Mouse (Mus musculus) kidney, postnatal 14 days (tissue): ENCODE data around the gene Tubgcp5.
A peak's percentile ranks its signal among the peaks of the same experiment; 100 is the strongest.

Experiments
- DNase-seq: peaks from one replicate; pipeline ENCODE4 v3.0.0; 2022; ENCODE audit warnings: mixed read lengths

Tubgcp5 gene

GRCm38 (mm10) chr7:55855597-55855996, 61.6 kb downstream of the Tubgcp5 start:
- DNase-seq = no peak

GRCm38 (mm10) chr7:55856741-55857140, 62.8 kb downstream of the Tubgcp5 start:
- DNase-seq = no peak

GRCm38 (mm10) chr7:55857729-55858128, 63.8 kb downstream of the Tubgcp5 start:
- DNase-seq = no peak

GRCm38 (mm10) chr7:55858836-55859517, 65.0 kb downstream of the Tubgcp5 start:
- no peak for DNase-seq

- no peak for DNase-seq
These were observed 65.5 kb downstream of the Tubgcp5 start for GRCm38 (mm10) chr7:55859518-55859872.

GRCm38 (mm10) chr7:55859956-55860355, 66.0 kb downstream of the Tubgcp5 start:
- DNase-seq = no peak

DNA sequence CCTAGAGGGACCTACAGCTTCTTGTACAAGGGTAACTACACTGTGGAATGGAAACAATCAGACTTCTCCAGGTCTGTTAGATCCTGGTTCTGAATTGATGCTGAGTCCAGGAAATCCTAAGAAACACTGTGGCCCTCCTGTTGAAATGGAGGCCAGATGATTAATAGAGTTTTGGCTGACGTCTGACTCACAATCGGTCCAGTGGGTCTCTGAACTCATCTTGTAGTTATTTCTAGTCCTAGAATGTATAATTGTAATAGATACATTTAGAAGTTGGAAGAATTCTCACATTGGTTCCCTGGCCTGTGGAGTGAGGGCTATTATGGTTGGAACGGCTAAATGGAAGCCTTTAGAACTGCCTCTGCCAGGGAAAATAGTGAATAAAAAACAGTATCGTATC, 67.2 kb downstream of the Tubgcp5 start:
- no peak for DNase-seq

DNA sequence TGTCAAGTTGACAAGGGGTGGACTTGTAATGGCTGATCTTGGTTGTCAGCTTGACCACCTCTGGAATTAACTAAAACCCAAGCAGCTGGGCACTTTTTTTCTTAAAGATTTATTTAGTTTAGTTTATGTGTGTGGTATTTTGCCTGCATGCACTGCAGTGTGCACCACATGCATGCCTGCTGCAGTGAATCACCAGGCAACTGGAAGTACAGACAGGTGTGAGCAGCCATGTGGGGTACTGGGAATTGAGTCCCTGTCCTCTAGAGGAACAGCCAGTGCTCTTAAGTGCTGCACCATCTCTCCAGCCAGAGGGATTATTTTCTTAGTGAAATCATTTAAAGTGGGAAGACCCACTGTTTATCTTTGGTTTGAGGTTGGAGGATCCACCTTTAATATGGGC, 71.1 kb downstream of the Tubgcp5 start:
- DNase-seq = no peak

DNA sequence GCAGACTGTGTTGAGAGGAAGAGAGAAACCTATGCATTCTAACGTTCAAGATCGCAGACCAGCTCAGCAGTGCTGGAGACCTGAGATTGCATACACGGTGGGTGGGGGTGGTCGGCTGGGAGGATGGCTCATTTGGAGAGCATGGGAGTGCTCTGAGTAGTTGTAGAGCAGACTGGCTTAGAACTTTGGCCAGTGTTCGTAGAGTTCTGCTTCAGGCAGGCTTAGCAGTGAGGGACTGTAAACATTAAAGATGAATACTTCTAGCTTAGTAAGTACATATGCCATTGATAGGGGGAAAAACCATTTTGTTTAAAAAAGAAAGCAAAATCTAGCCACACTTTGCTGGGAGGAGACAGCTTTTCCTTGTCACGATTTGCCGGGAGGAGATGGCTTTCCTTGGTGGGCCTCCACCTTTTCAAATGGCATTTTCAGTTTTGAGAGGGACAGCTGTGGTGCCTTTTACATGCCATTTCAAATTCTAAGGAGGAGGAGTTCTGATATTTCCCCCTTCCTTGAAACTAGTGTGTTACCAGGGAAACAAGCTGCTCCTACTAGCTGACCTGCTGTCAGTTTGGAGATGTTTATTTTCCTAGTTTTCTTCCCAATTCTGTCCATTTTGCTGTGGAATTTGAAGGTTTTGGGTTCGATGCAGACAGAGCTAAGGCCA, 71.9 kb downstream of the Tubgcp5 start:
- no peak for DNase-seq

- no peak for DNase-seq
These were observed 74.3 kb downstream of the Tubgcp5 start for GRCm38 (mm10) chr7:55868247-55868646.

GRCm38 (mm10) chr7:55869220-55869619, 75.3 kb downstream of the Tubgcp5 start:
- peak; percentile 30 for DNase-seq

GRCm38 (mm10) chr7:55870340-55871020, 76.5 kb downstream of the Tubgcp5 start:
- no peak for DNase-seq

DNA sequence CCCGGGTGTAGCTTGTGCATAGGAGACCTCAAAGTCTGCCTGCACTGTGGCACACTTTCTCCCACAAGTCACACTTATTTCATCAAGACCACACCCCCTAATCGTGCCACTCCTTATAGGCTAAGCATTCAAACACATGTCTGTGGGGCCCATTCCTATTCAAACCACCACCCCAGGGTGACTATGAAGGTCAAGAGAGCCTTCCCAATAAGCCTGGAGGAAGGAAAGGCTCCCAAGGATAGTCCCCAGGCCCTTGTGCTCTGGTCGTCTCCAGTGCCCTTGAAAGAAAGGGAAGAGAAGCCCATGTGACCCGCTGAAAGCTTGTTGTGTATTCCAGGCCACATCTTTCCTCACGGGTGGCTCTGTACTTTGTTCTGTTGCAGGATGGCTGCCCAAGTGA, 77.5 kb downstream of the Tubgcp5 start:
- no peak for DNase-seq

GRCm38 (mm10) chr7:55874703-55875102, 80.7 kb downstream of the Tubgcp5 start:
- no peak for DNase-seq

DNA sequence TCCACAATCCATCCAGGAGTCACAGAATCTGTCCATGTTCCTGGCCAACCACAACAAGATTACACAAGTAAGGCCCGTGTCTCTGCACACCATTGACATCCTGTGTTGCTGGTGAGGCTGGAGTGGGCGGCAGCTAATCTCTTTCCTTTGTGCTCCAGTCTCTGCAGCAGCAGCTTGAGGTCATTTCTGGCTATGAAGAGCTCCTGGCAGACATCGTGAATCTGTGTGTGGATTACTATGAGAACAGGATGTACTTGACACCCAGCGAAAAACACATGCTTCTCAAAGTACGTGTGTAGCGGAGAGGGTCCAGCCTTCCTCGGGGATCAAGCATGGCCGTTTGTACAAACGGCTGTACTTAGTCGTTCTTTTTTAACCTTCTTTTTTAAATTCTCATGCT, 83.8 kb downstream of the Tubgcp5 start:
- DNase-seq = peak; percentile 42

GRCm38 (mm10) chr7:55880882-55881281, 86.9 kb downstream of the Tubgcp5 start:
- DNase-seq = no peak
